Mouse (Mus musculus) lung, postnatal 0 days (tissue): ENCODE results near the gene Nr2e1. TPM values are rescaled to one million over a fixed set of nuclear protein-coding genes. Genes with fewer than 3 reads are reported as not detected.

Source experiments
- ATAC-seq: fragments of 200-750 bp; cut with Nextera tagmentation; 2 replicates; pipeline ENCODE4 v1.8.0; 2017; ENCODE audit warnings: moderate library complexity
- DNase-seq: peaks from one replicate; pipeline ENCODE4 v3.0.0-alpha.2; 2016; ENCODE audit warnings: low spot score
- H3K27ac ChIP-seq: fragments of 300-500 bp; sonication (generic); 2 replicates; pipeline ENCODE4 v1.5.1; 2014; ENCODE audit warnings: antibody characterized with exemption, mild to moderate bottlenecking, low read length, mixed read lengths
- H3K27me3 ChIP-seq: fragments of 300-500 bp; sonication (generic); replicated peaks from 2 replicates; pipeline ENCODE4 v1.6.1; 2014; ENCODE audit warnings: low read length, mixed read lengths; ENCODE audit not compliant: insufficient read depth
- H3K36me3 ChIP-seq: fragments of 300-500 bp; sonication (generic); 2 replicates; pipeline ENCODE4 v1.6.1; 2014; ENCODE audit warnings: low read length, mixed read lengths; ENCODE audit not compliant: insufficient read depth
- H3K4me1 ChIP-seq: fragments of 300-500 bp; sonication (generic); 2 replicates; pipeline ENCODE4 v1.6.1; 2014; ENCODE audit warnings: antibody characterized with exemption, low read depth, low read length, mixed read lengths; ENCODE audit not compliant: insufficient read depth
- H3K4me2 ChIP-seq: fragments of 300-500 bp; sonication (generic); replicated peaks from 2 replicates; pipeline ENCODE4 v1.6.1; 2014; ENCODE audit warnings: low read depth, mild to moderate bottlenecking, low read length, moderate library complexity, mixed read lengths
- H3K4me3 ChIP-seq: fragments of 300-500 bp; sonication (generic); 2 replicates; pipeline ENCODE4 v1.5.1; 2014; ENCODE audit warnings: low read depth, low read length
- H3K9ac ChIP-seq: fragments of 300-500 bp; sonication (generic); replicated peaks from 2 replicates; pipeline ENCODE4 v1.6.1; 2014; ENCODE audit warnings: low read depth, mild to moderate bottlenecking
- H3K9me3 ChIP-seq: fragments of 300-500 bp; sonication (generic); 2 replicates; pipeline ENCODE4 v1.6.1; 2016; ENCODE audit warnings: low read length, mixed read lengths
- CTCF ChIP-seq: IDR thresholded peaks from 2 replicates; pipeline ENCODE4 v1.5.1; 2016; ENCODE audit warnings: antibody characterized with exemption, mild to moderate bottlenecking
- EP300 ChIP-seq: IDR thresholded peaks from 2 replicates; pipeline ENCODE4 v1.6.1; 2016; ENCODE audit warnings: antibody characterized with exemption, mild to moderate bottlenecking, control low read depth
- WGBS: fragments of 180-500 bp; shearing (Covaris S2); extraction: QIAGEN DNeasy Blood & Tissue Kit; methylation state at CpG from one replicate; pipeline ENCODE4 v1.1.7; 2014; 5-methylcytosine and 5-hydroxymethylcytosine counted together
- polyA plus RNA-seq: library from polyadenylated mRNA; unstranded; fragments of >200 nt; fragmentation: Nextera tagmentation; extraction: Ambion mirVana; gene quantifications from 2 replicates; pipeline ENCODE4 v1.2.1, GENCODE M21; 2015

The Nr2e1 gene
- polyA plus RNA-seq, 1 experiment from 2014 or later: not detected

DNA sequence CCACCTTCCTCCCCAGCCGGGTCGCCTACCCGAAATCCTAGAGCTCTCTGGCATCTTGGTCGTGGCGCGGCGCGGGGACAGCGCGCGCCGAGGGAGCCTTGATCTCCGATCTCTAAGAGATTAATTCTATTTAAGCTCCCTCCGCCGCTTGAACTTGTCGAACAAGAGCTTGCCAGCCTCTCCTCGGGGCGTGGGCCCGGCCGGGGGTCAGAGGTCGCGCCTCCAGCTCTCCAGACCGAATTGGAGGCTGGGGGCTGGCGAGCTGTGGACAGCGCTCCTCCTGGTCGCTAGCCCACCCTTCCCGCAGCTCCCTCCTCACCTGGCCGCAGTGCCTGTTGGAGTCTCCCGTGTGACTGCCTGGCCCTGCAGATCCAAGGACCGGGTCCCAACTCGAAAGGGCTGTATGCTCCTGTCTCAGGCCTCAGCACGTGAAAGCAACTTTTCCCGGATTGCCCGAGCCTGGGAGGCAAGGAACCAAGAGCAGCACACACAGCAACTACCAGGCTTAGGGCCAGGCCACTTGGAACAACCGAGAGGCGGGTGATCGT lies 1.1 kb upstream of the Nr2e1 start:
- ATAC-seq: no peak
- 3% methylated on average over 37 of the region's 37 CpGs for WGBS
- TF ChIP-seq CTCF: no peak
- TF ChIP-seq EP300: no peak
- H3K4me2 ChIP-seq: peak overlapping the region; percentile 36
- H3K9ac ChIP-seq: no peak overlapping the region
- H3K4me1 ChIP-seq: no peaks in the 10 kb centered on the region; the same call in 1 of the 2 replicates
- H3K36me3 ChIP-seq: no peaks in the 10 kb centered on the region
- no peaks in the 10 kb centered on the region for H3K9me3 ChIP-seq
- H3K4me3 ChIP-seq: no peak overlapping the region
- peaks cover 82% of the 10 kb centered on the region for H3K27me3 ChIP-seq
- no peak overlapping the region for H3K27ac ChIP-seq
- no peak for DNase-seq

DNA sequence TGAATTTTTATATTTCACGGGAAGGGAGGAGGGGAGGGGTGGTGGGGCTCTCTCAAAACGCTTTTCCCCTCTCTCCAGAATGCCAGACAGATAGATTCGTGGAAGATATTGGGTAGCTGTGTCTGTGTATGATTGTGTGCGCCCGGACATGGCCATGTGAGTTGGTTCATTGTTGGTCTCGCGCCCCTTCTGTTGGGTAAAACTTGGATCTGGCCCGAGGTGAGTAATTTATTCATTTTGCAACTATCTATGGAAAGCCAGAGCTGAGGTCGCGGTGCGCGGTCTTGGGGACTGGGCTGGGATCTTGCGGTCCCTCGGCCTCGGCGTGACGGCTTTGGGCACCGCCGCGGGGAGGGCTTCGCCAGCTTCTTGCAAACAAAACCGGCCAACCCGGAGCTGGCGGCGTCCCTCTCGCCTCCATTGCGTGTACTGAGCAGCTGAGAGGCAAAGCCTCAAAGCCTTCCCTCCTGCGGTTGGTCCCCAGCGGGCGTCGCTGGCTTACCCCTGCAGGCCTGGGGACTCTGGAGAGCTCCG lies 537 bp upstream of the Nr2e1 start:
- no peak for TF ChIP-seq CTCF
- no peak for TF ChIP-seq EP300
- Histone ChIP-seq H3K9ac (no peak overlapping the region), H3K36me3 (no peaks in the 10 kb centered on the region), H3K9me3 (no peaks in the 10 kb centered on the region), H3K27me3 (peaks cover 80% of the 10 kb centered on the region), H3K4me3 (peak overlapping the region; percentile 31), H3K27ac (no peak overlapping the region), H3K4me2 (peak overlapping the region; percentile 36), H3K4me1 (no peaks in the 10 kb centered on the region; the same call in 1 of the 2 replicates)
- WGBS: 2% methylated on average over 25 of the region's 32 CpGs
- ATAC-seq: no peak
- DNase-seq: no peak

DNA sequence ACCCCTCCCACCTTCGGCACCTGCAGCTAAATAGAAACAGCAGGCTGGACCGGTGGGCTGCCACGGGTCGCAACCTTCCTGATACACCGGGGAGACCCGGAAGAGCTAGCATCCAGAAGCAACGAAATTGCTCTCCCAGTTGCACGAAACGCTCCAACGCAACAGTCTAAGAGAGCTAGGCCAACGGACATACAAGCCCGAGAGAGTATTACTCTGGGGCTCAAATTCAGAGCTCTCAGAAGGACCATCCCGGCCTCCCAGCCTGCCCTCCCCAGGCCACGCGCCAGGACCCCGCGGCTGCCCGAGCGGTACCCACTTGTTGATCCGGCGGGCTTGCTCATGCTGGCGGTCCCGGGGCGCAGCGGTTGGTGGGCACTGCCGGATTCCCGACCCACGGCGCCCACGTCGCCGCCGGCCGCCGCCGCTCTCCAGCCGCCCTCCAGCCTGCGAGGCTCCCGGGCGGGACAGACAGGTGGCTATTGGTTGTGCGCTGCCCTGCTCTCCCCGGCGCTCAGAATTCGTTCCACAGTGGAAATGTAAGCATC lies 794 bp downstream of the Nr2e1 start:
- H3K27me3 ChIP-seq: peaks cover 83% of the 10 kb centered on the region
- no peaks in the 10 kb centered on the region for H3K9me3 ChIP-seq
- no peak overlapping the region for H3K9ac ChIP-seq
- no peak for ATAC-seq
- TF ChIP-seq EP300 (no peak), CTCF (no peak)
- peak overlapping the region; percentile 31; the same call in 1 of the 2 replicates for H3K4me3 ChIP-seq
- H3K27ac ChIP-seq: no peak overlapping the region
- under 1% methylated on average over 44 of the region's 44 CpGs for WGBS
- no peak for DNase-seq
- no peaks in the 10 kb centered on the region for H3K36me3 ChIP-seq
- H3K4me1 ChIP-seq: no peaks in the 10 kb centered on the region; the same call in 1 of the 2 replicates
- 0 out of 2 replicates have a peak overlapping the region, but pooled peaks have one; percentile 36 for H3K4me2 ChIP-seq

DNA sequence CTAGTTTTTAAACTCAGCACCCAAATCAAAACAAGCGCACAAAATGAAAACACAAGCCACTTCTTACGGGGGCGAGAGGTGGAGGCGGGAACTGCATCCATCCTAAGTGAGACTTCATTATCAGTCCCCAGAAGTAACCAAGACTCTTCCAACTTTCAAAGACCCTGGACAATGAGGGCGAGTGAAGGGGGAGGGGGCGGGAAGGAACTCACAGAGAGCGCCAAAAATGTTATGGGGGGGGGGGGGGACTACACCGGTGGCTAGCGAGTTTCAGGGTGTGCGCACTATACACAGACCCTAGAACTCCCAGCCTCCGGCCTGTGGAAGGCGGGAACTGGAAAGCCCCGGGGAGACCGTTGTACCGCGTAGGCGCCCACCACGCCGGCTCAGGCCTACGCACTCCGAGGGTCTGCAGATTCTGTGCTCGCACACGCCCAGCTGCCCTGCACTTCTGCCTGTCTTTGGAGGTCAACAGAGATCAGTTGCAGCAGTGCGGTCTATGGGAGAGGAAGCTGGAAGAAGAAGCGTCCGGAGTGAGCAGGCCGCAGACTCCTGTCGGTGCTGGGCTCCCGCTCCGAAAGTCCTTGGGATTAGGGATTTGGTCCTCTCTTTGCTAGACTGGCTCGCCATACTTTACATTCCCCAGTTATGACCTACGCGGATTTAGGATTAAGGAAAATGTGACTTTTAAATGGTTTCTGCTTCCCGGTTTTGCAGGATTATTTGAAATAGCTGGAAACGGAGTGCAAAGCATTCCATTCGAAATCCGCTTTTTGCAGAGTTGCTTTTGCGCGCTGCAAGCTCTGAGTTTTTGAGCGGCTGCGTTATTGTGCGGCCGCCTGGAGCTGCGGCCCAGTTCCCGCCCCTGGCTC lies 1.5 kb downstream of the Nr2e1 start:
- peaks cover 82% of the 10 kb centered on the region for H3K27me3 ChIP-seq
- DNase-seq (no peak), ATAC-seq (no peak)
- no peak overlapping the region for H3K27ac ChIP-seq
- H3K4me3 ChIP-seq: no peak overlapping the region
- H3K4me1 ChIP-seq: no peaks in the 10 kb centered on the region; the same call in 1 of the 2 replicates
- TF ChIP-seq CTCF (no peak), EP300 (no peak)
- H3K4me2 ChIP-seq: no peak overlapping the region
- no peaks in the 10 kb centered on the region for H3K9me3 ChIP-seq
- 3% methylated on average over 45 of the region's 45 CpGs for WGBS
- H3K36me3 ChIP-seq: no peaks in the 10 kb centered on the region
- no peak overlapping the region for H3K9ac ChIP-seq

DNA sequence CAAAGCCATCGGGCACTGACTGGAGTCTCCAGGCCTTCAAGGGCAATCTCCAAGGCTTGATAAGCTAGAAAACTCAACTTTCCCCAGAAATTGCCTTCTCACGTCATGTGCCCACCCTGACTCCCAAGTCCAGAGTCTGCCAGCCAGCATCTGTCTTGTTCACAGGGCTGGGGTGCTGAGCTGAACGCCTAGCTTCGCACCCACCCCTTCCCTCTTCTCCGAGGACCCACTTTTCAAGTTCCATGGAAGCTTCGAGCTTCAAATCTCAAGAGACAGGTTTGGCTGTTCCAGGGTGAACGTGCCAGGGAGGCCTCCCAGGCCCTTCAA lies 2.5 kb downstream of the Nr2e1 start:
- no peaks in the 10 kb centered on the region for H3K36me3 ChIP-seq
- DNase-seq: no peak

More for the DNA sequence above, 2.5 kb downstream of the Nr2e1 start:
- Histone ChIP-seq H3K27me3 (peaks cover 84% of the 10 kb centered on the region), H3K9ac (no peak overlapping the region), H3K4me2 (no peak overlapping the region), H3K4me3 (no peak overlapping the region), H3K9me3 (no peaks in the 10 kb centered on the region), H3K4me1 (no peaks in the 10 kb centered on the region; the same call in 1 of the 2 replicates), H3K27ac (no peak overlapping the region)
- TF ChIP-seq EP300: no peak
- TF ChIP-seq CTCF: no peak
- ATAC-seq: no peak
- 10% methylated on average over 7 of the region's 7 CpGs for WGBS
